Mouse (Mus musculus) limb, embryonic 15.5 days (tissue): Measurements from ENCODE around the gene Cpeb3. TPM values are rescaled to one million over a fixed set of nuclear protein-coding genes. Genes with fewer than 3 reads are reported as not detected.

Experiments used
- ATAC-seq: fragments of 200-750 bp; cut with Nextera tagmentation; 2 replicates; pipeline ENCODE4 v1.8.0; 2017; ENCODE audit warnings: low read depth, moderate TSS enrichment; ENCODE audit not compliant: insufficient number of reproducible peaks, low FRiP score, low TSS enrichment
- H3K27ac ChIP-seq: fragments of 300-500 bp; sonication (generic); 2 replicates; pipeline ENCODE4 v1.5.1; 2015; ENCODE audit warnings: moderate library complexity, mild to moderate bottlenecking, inconsistent platforms
- H3K27me3 ChIP-seq: fragments of 300-500 bp; sonication (generic); 2 replicates; pipeline ENCODE4 v1.6.1; 2015; ENCODE audit warnings: inconsistent platforms
- H3K36me3 ChIP-seq: fragments of 300-500 bp; sonication (generic); 2 replicates; pipeline ENCODE4 v1.6.1; 2015; ENCODE audit warnings: inconsistent platforms
- H3K4me1 ChIP-seq: fragments of 300-500 bp; sonication (generic); 2 replicates; pipeline ENCODE4 v1.6.1; 2015; ENCODE audit warnings: inconsistent platforms
- H3K4me2 ChIP-seq: fragments of 300-500 bp; sonication (generic); 2 replicates; pipeline ENCODE4 v1.6.1; 2015; ENCODE audit warnings: mild to moderate bottlenecking, inconsistent platforms
- H3K4me3 ChIP-seq: fragments of 300-500 bp; sonication (generic); 2 replicates; pipeline ENCODE4 v1.5.1; 2015; ENCODE audit warnings: mild to moderate bottlenecking, inconsistent platforms
- H3K9ac ChIP-seq: fragments of 300-500 bp; sonication (generic); 2 replicates; pipeline ENCODE4 v1.6.1; 2015; ENCODE audit warnings: inconsistent platforms
- H3K9me3 ChIP-seq: fragments of 300-500 bp; sonication (generic); 2 replicates; pipeline ENCODE4 v1.6.1; 2016; ENCODE audit warnings: inconsistent platforms
- WGBS: fragments of 180-500 bp; shearing (Covaris S2); methylation state at CpG from one replicate; pipeline ENCODE4 v1.1.7; 2015; 5-methylcytosine and 5-hydroxymethylcytosine counted together
- polyA plus RNA-seq: library from polyadenylated mRNA; unstranded; fragments of >200 nt; fragmentation: Nextera tagmentation; extraction: Ambion mirVana; gene quantifications from 2 replicates; pipeline ENCODE4 v1.2.1, GENCODE M21; 2015

The Cpeb3 gene
- polyA plus RNA-seq, 1 experiment from 2014 or later: 1.5 TPM

DNA sequence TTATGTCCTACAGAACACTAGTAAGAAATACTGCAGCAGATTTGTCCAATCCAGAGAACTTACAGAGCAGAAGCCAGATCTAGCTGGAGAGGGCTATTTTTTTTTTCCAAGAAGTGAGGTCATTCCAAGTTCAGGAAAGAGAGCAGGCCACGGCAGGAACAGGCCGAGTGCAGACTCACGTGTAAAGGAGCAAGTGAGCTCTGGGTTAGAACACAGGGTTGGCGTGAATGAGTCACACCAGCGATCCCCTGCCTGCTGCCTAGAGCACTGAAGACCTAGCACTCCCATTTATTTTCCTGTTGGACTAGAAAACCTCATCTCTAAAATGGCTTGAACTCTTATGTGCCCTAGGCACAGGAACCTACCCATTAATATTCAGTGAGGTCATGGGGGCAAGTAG lies 133.7 kb downstream of the Cpeb3 start:
- Histone ChIP-seq H3K4me3 (no peak overlapping the region), H3K36me3 (no peaks in the 10 kb centered on the region), H3K9ac (no peak overlapping the region), H3K9me3 (no peaks in the 10 kb centered on the region), H3K27me3 (no peaks in the 10 kb centered on the region), H3K4me2 (no peak overlapping the region), H3K27ac (no peak overlapping the region), H3K4me1 (no peaks in the 10 kb centered on the region)
- no peak for ATAC-seq
- 60% methylated on average over 5 of the region's 5 CpGs for WGBS

DNA sequence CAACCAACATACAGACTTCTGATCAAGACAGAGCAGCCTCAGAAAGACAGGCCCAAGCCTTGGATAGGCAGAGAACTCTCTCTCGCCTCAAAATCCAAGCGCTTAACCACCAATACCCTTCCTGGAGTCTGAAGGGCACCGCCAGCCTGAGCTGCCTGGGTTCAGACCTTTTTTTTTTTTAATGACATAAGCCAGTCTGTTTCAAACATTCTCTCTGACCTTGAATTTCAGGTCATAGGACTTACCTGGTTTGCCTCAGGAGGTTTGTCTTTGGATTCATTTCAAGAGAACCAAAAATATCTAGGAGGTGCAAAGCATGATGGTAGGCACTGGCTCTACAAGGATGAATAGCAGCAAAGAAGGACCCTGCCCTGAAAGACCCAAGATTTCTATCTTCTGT lies 134.1 kb downstream of the Cpeb3 start:
- no peak overlapping the region for H3K9ac ChIP-seq
- no peak for ATAC-seq
- H3K27me3 ChIP-seq: no peaks in the 10 kb centered on the region
- H3K9me3 ChIP-seq: no peaks in the 10 kb centered on the region
- no peaks in the 10 kb centered on the region for H3K4me1 ChIP-seq
- no peak overlapping the region for H3K4me3 ChIP-seq
- WGBS: 89% methylated on average over 3 of the region's 3 CpGs
- no peak overlapping the region for H3K27ac ChIP-seq
- H3K36me3 ChIP-seq: no peaks in the 10 kb centered on the region
- no peak overlapping the region for H3K4me2 ChIP-seq

DNA sequence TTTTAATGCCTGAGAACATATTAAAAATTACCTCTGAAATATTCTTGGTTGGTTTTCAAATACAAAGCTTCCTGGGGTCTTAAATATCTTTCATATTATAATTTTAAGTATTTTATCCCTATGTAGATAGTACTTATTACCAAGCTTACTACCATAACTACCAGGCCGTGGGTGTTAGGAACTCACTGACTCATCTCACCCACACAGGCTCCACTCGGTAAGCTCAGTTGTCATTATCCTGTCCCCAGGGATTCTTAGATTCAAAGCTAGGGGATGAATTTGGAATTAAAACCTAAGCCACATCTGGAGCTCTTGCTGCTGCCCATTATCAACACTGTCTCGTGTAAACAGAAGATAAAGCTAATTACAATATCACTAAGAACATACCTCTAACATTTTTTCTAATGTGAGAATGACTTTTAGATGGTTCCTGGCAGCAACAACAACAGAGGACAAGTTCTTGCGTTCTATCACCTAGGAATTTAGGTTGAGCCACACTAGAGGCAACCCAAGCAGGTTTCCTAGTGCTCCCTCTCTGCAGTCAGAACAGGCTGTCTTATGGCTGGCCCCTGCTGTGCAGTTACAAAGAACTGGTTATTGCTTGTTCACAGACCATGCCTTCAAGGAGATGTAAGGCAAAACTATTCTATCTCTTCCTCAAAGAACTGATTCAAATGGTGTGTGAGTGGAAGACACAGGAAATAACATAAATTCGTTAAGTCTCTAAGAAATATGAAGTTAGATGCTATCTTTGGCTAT lies 135.4 kb downstream of the Cpeb3 start:
- no peak for ATAC-seq
- no peak overlapping the region for H3K27ac ChIP-seq
- H3K36me3 ChIP-seq: no peaks in the 10 kb centered on the region
- WGBS: 64% methylated on average over 5 of the region's 5 CpGs
- H3K9me3 ChIP-seq: no peaks in the 10 kb centered on the region
- no peak overlapping the region for H3K9ac ChIP-seq
- no peak overlapping the region for H3K4me2 ChIP-seq
- H3K27me3 ChIP-seq: no peaks in the 10 kb centered on the region
- no peaks in the 10 kb centered on the region for H3K4me1 ChIP-seq
- H3K4me3 ChIP-seq: no peak overlapping the region

DNA sequence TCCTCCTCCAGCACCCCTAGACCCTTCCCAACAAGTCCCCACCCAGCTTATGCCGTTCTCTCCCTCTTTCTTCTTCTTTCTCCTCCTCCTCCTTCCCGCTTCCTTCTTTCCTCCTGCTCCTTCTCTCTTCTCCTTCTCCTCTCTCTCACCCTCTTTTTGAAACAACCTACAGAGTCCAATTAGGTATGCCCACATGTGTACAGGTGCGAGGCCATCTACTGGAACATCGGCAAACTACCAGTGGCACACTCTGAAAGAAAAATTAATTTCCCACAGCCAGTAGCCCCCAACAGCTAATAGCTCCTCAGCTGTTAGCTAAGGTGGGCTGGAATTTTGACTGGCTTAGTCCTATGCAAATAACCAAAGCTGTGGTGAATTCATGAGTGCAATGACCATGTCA lies 139.2 kb downstream of the Cpeb3 start:
- ATAC-seq: no peak
- Histone ChIP-seq H3K4me1 (no peaks in the 10 kb centered on the region), H3K4me3 (no peak overlapping the region), H3K9ac (no peak overlapping the region), H3K27ac (no peak overlapping the region), H3K9me3 (no peaks in the 10 kb centered on the region), H3K4me2 (no peak overlapping the region), H3K27me3 (no peaks in the 10 kb centered on the region), H3K36me3 (no peaks in the 10 kb centered on the region)
- WGBS: 79% methylated on average over 4 of the region's 4 CpGs

DNA sequence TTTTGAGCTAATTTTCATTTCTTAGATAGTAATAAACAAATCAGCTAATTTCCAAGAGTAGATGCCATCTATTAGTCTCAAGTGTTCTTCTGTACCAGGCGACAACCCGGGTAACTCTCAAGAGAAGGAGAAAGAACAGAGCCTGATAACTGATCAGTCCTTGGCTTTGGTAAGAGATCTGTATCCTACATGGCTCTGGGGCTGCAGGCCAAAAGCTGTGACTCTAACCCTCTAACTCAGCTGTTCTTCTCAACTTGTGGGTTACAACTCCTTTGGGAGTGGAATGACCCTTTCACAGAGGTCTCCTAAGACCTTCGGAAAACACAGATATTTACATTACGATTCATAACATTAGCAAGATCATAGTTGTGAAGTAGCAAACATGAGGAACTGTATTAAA lies 148.3 kb downstream of the Cpeb3 start:
- H3K9me3 ChIP-seq: no peaks in the 10 kb centered on the region
- H3K27ac ChIP-seq: no peak overlapping the region
- H3K36me3 ChIP-seq: no peaks in the 10 kb centered on the region
- ATAC-seq: no peak
- H3K27me3 ChIP-seq: no peaks in the 10 kb centered on the region
- no peak overlapping the region for H3K9ac ChIP-seq
- H3K4me2 ChIP-seq: no peak overlapping the region
- H3K4me1 ChIP-seq: no peaks in the 10 kb centered on the region
- no peak overlapping the region for H3K4me3 ChIP-seq
- WGBS: 77% methylated on average over 4 of the region's 4 CpGs

DNA sequence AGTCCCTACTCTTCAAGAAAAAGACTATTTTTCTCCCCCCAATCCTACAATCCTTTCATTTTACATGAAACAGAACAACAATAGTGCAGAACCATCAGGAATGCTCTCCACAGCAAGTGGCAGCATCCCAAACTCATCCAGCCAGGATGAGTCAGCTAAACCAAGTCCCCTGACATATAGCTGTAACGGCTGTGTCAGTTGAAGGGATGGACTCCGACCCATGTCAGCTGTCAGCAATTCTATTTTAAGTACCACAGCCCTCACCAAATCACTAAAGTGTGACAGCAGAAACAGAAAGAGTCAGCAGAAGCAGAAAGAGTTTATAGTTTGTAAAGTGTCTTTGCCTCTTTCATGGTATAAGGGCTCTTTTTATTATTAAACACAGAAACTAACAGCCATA lies 148.8 kb downstream of the Cpeb3 start:
- Histone ChIP-seq H3K36me3 (no peaks in the 10 kb centered on the region), H3K9me3 (no peaks in the 10 kb centered on the region), H3K4me3 (no peak overlapping the region), H3K4me1 (no peaks in the 10 kb centered on the region), H3K4me2 (no peak overlapping the region), H3K27me3 (no peaks in the 10 kb centered on the region), H3K9ac (no peak overlapping the region), H3K27ac (no peak overlapping the region; the same call in 1 of the 2 replicates)
- 35% methylated on average over 2 of the region's 2 CpGs for whole genome bisulfite sequencing
- no peak for ATAC-seq

DNA sequence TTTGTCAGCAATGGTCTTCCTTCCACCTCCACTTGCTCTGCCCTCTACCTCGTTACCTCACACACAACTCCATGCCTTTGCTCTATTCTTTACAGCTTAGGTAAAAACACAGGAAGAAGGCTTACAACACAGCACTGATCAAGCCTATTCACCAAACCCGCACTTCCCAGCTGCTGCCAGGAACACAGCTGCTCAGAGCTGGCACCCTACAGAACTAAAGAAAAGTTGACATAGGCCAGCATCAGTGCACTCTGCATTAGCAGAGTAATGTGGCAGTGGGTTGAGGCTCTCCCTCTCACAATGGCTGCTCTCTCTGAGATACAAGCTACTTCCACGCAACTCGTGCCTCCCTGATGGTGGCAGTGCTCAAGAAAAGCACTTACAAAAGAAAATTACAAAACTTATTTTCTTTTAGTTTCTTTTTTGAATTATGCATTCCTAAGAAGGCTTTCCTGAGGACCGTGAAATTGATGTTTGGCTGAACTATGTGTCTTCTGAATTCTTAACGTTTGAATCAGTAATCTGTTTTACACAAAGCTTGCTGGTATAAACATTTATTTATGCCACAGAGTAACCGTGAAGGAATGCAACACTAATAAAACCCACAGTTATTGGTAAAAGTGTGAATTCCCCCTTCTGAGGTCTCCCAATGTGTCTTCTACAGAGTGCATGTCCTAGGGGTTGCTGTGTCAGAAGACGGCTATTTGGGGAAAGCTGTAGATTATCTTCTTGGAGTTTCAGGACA lies 151.1 kb downstream of the Cpeb3 start:
- Histone ChIP-seq H3K9me3 (no peaks in the 10 kb centered on the region), H3K4me1 (no peaks in the 10 kb centered on the region), H3K27ac (no peak overlapping the region), H3K4me3 (no peak overlapping the region), H3K27me3 (no peaks in the 10 kb centered on the region), H3K9ac (no peak overlapping the region), H3K36me3 (no peaks in the 10 kb centered on the region), H3K4me2 (no peak overlapping the region)
- ATAC-seq: no peak
- 71% methylated on average over 8 of the region's 8 CpGs for WGBS

DNA sequence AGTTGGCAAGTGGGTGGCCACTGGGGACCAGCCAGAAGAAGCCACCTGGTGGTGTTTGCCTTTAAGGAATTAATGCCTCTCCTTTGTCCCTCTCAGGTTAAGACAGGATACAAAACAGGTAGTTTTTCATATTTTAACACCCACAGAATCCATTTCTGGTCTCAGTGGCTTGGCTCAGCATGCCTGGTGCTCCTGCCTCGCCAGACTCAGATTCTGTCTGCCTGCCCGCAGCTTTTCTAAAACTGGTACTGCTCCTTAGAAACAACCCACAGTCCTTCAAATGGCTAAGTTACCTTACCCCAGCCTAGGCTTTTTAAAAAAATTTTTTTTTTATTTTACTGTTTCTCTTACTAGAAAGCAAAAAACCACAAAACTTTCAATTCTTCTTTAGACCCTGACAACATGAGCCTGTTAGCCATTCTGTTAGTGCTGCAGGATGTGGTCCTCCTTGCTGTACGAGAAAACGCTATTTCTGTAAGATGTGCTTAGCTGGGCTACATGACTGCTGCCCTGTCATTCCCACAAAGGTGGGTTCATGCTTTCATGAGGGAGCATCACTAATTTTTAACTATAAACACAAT lies 152.3 kb downstream of the Cpeb3 start:
- no peaks in the 10 kb centered on the region for H3K4me1 ChIP-seq
- no peak overlapping the region for H3K9ac ChIP-seq
- no peaks in the 10 kb centered on the region for H3K9me3 ChIP-seq
- no peak overlapping the region for H3K27ac ChIP-seq
- H3K4me3 ChIP-seq: no peak overlapping the region
- H3K4me2 ChIP-seq: no peak overlapping the region
- no peak for ATAC-seq
- no peaks in the 10 kb centered on the region for H3K36me3 ChIP-seq
- 71% methylated on average over 4 of the region's 4 CpGs for WGBS
- no peaks in the 10 kb centered on the region for H3K27me3 ChIP-seq

DNA sequence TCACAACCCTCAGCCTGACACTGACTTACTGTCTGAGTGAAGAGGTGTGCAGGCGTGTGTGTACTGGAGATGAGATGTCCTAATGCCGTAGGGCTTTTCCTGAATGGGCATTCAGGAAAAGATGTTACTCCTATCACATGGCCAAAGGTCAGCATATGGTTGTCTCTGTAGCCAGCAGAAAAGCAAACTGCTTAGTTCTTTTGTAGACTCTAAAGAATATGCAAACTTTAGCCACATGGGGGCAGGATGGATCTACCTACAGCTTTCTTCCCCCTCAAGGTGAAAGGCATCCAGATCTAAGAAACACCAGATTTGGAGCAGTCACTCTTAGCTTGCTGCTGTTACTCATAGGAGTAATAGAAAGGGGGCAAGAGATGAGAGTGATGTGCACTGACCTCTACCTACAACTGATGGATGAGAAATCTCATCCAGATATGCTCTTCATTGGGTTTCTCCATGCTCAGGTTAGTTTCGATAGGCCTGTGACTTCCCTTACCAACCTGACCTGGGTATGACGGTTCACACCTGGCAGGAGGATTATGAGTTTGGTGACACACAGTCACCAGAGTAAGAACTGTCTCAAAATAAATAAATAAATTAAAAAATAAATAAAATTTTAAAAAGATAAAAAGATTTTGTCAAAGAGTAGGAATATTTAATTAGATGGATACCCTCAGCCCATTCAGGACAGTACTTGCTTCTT lies 157.6 kb downstream of the Cpeb3 start:
- no peak overlapping the region for H3K4me3 ChIP-seq
- 76% methylated on average over 4 of the region's 4 CpGs for WGBS
- H3K27ac ChIP-seq: no peak overlapping the region
- no peaks in the 10 kb centered on the region for H3K36me3 ChIP-seq
- ATAC-seq: no peak
- no peaks in the 10 kb centered on the region for H3K4me1 ChIP-seq
- H3K4me2 ChIP-seq: no peak overlapping the region
- no peaks in the 10 kb centered on the region for H3K27me3 ChIP-seq
- no peaks in the 10 kb centered on the region for H3K9me3 ChIP-seq
- H3K9ac ChIP-seq: no peak overlapping the region

DNA sequence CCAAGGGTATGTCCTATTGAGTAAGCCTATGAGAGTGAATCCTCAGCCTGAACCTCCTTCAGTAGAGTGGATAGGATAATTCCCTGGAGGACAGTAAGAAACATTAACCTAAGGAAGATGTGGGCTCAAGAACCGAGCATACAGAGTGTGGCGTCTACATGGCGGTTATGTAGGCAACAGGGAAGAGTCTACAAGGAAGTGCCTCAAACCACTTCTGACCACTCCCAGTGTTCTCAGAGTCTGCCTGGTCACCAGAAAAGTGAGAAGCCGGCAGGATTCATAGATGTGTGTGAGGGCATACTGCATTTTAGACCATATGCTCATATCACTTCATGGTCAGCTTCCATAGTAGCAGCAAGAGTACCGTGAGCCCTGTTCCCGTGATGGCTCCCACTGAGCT lies 159.9 kb downstream of the Cpeb3 start:
- H3K36me3 ChIP-seq: no peaks in the 10 kb centered on the region
- no peak for ATAC-seq
- no peak overlapping the region for H3K9ac ChIP-seq

DNA sequence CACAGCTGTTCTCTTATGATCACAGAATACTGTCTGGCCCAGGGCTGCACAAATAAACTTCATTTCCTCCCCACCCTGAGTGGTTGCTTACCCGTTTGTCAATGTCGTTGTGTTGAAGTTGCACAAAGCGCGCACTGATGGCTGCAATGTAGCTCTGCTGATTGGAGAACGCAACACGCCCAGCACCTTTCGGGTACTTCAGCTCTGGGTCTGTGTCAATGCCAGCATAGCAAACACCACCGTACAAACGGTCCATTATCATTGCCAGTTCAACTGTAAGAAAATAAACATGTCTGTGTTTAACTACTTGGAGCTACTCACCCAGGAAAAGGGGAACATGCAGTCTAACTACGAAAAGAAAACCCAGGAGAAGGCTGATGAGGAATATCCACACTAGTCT lies 164.0 kb downstream of the Cpeb3 start:
- Histone ChIP-seq H3K4me3 (no peak overlapping the region), H3K4me1 (no peaks in the 10 kb centered on the region), H3K9me3 (no peaks in the 10 kb centered on the region), H3K9ac (no peak overlapping the region), H3K27me3 (no peaks in the 10 kb centered on the region), H3K4me2 (no peak overlapping the region), H3K36me3 (no peaks in the 10 kb centered on the region), H3K27ac (no peak overlapping the region)
- no peak for ATAC-seq
- WGBS: 88% methylated on average over 10 of the region's 10 CpGs

More for the DNA sequence above, 159.9 kb downstream of the Cpeb3 start:
- Histone ChIP-seq H3K9me3 (no peaks in the 10 kb centered on the region), H3K4me1 (no peaks in the 10 kb centered on the region), H3K4me2 (no peak overlapping the region), H3K27me3 (no peaks in the 10 kb centered on the region), H3K4me3 (no peak overlapping the region), H3K27ac (no peak overlapping the region)
- 81% methylated on average over 6 of the region's 6 CpGs for WGBS

DNA sequence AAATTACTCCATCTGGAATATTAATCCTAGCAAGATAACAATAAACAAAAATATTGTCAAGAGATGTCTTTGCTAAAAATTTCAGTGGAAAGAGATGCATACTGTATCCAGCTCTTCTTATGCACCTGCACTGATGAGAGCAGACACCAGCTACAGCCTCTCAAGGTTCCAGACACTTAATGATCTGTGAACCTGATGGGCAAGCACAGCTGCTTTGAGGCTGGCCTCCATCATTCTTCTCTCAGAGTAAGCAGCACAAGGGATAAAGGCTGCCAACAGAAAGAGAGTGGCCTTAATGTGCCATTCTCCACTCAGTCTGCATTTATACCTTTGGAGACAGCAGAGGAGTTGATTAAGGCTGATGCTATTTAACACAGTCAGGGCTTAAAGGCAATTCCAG lies 167.5 kb downstream of the Cpeb3 start:
- H3K4me1 ChIP-seq: no peaks in the 10 kb centered on the region
- H3K36me3 ChIP-seq: no peaks in the 10 kb centered on the region
- no peaks in the 10 kb centered on the region for H3K27me3 ChIP-seq
- no peak overlapping the region for H3K4me3 ChIP-seq
- H3K9me3 ChIP-seq: no peaks in the 10 kb centered on the region
- no peak overlapping the region for H3K4me2 ChIP-seq
- ATAC-seq: no peak
- no peak overlapping the region for H3K9ac ChIP-seq
- no peak overlapping the region for H3K27ac ChIP-seq
